ENCODE assay signal across 27 mouse cellular contexts in the genomic region with DNA sequence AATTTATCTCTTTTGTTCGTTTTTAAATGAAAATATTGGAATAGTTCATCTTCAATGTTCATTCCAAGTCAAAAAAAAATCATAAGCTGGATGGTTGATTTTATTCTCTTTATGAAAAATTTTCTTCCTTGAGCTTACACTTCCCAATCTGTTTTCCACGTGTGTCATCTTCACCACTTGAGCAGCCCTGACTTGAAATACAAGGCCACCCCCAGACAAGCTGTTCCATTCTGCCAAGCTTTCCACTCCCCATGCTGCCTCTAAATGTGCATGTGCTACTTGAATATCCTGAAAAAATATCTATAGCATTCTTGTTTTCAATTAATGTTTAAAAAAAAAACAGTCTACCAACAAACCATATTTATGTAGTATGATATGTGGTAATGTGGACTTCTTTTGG.
DNase-seq lines count a peak whose midpoint lies in the region; ATAC-seq and TF ChIP-seq lines count a peak whose summit lies in the region.
"Had no signal": no experiment of that assay in that cellular context is flagged by ENCODE, and none has a peak within 500 bp of the region (broad histone marks: within the 10 kb centered on the region; RNA-seq: fewer than 3 reads in every experiment).

No protein-coding gene starts in this region.

- no peak overlapping the region for H3K4me2 ChIP-seq in liver, postnatal 0 days (ENCODE audit: low read depth, low read length)
- H3K4me2 ChIP-seq: embryonic facial prominence, embryonic 15.5 days; heart, embryonic 13.5 days; hindbrain, embryonic 15.5 days; intestine, embryonic 15.5 days; kidney, embryonic 15.5 days; limb, embryonic 12.5 days; liver, embryonic 12.5 days; lung, embryonic 14.5 days had no signal

- H3K27ac ChIP-seq in liver, postnatal 0 days (ENCODE audit: low read depth): no peak overlapping the region
- H3K27ac ChIP-seq in heart, embryonic 10.5 days: no peak overlapping the region
- H3K27ac ChIP-seq: embryonic facial prominence, embryonic 15.5 days; forebrain, embryonic 10.5 days; heart, embryonic 13.5 days; hindbrain, embryonic 15.5 days; intestine, embryonic 15.5 days; kidney, embryonic 15.5 days; limb, embryonic 12.5 days; liver, embryonic 12.5 days; midbrain, embryonic 10.5 days had no signal

- no peaks in the 10 kb centered on the region for H3K36me3 ChIP-seq in liver, postnatal 0 days (replicated peaks; ENCODE audit: insufficient read depth, low read length)
- no peaks in the 10 kb centered on the region for H3K36me3 ChIP-seq in heart, embryonic 10.5 days
- H3K36me3 ChIP-seq: embryonic facial prominence, embryonic 15.5 days; forebrain, embryonic 10.5 days; G1E; heart, embryonic 13.5 days; hindbrain, embryonic 15.5 days; intestine, embryonic 15.5 days; kidney, embryonic 15.5 days; limb, embryonic 12.5 days; liver, embryonic 12.5 days; midbrain, embryonic 10.5 days had no signal

- no peak overlapping the region for H3K4me3 ChIP-seq in liver, postnatal 0 days (ENCODE audit: low read depth, low read length)
- no peak overlapping the region for H3K4me3 ChIP-seq in heart, embryonic 10.5 days
- H3K4me3 ChIP-seq: embryonic facial prominence, embryonic 15.5 days; forebrain, embryonic 10.5 days; heart, embryonic 13.5 days; hindbrain, embryonic 15.5 days; intestine, embryonic 15.5 days; kidney, embryonic 15.5 days; limb, embryonic 12.5 days; liver, embryonic 12.5 days; midbrain, embryonic 10.5 days had no signal

- H3K27me3 ChIP-seq in liver, postnatal 0 days (ENCODE audit: insufficient read depth, low read length): no peaks in the 10 kb centered on the region
- H3K27me3 ChIP-seq in heart, embryonic 10.5 days (ENCODE audit: insufficient read depth, poor library complexity, severe bottlenecking): no peaks in the 10 kb centered on the region
- H3K27me3 ChIP-seq: embryonic facial prominence, embryonic 15.5 days; heart, embryonic 13.5 days; hindbrain, embryonic 15.5 days; intestine, embryonic 15.5 days; kidney, embryonic 15.5 days; limb, embryonic 12.5 days; liver, embryonic 12.5 days had no signal

- TF ChIP-seq CTCF in liver, postnatal 0 days (IDR thresholded peaks at IDR 0.05; ENCODE audit: low read depth): no peak

- 48% methylated on average over 2 of the region's 2 CpGs for WGBS in liver, postnatal 0 days (ENCODE audit: insufficient replicate concordance)
- WGBS in heart, embryonic 10.5 days: 69% methylated on average over 2 of the region's 2 CpGs

- peak; percentile 73 for DNase-seq in left cerebral cortex, adult 11 months (ENCODE audit: low spot score)
- no peak for DNase-seq in left cerebral cortex, postnatal 4 days
- DNase-seq in layer of hippocampus, adult 8-10 months (ENCODE audit: low spot score in 2 of 2): peak; percentile 69 to 70
- peak; percentile 70 to 84 for DNase-seq in left cerebral cortex, postnatal 14 days (ENCODE audit: low spot score in 2 of 2)
- peak; percentile 76 to 85 for DNase-seq in right cerebral cortex, postnatal 36 days (ENCODE audit: low spot score in 2 of 2)
- no peak for DNase-seq in liver, postnatal 0 days
- DNase-seq in heart, embryonic 10.5 days (ENCODE audit: low spot score): no peak
- no peak for DNase-seq in gastrocnemius, postnatal 4 days (ENCODE audit: low spot score in 2 of 2)
- DNase-seq: adrenal gland, postnatal 14 days; cerebellum, adult 11 months; cerebellum, postnatal 10 days; embryo, embryonic 11 days; kidney, postnatal 4 days; lung, embryonic 14.5 days; lung, postnatal 4 days; retina, postnatal 1 day had no signal

- no peak for ATAC-seq in liver, postnatal 0 days
- ATAC-seq: activated CD4-positive, CD25-positive, alpha-beta regulatory T cell, adult 4 months; intestine, embryonic 15.5 days; liver, embryonic 12.5 days had no signal

- TF ChIP-seq EP300 in liver, postnatal 0 days (IDR thresholded peaks at IDR 0.05; ENCODE audit: low read depth): no peak

- no peak overlapping the region for H3K9ac ChIP-seq in liver, postnatal 0 days (replicated peaks)
- H3K9ac ChIP-seq: embryonic facial prominence, embryonic 15.5 days; heart, embryonic 13.5 days; hindbrain, embryonic 15.5 days; intestine, embryonic 15.5 days; kidney, embryonic 15.5 days; limb, embryonic 12.5 days; liver, embryonic 12.5 days; lung, embryonic 14.5 days had no signal

- no peaks in the 10 kb centered on the region for H3K4me1 ChIP-seq in liver, postnatal 0 days (ENCODE audit: insufficient read depth)
- H3K4me1 ChIP-seq in heart, embryonic 10.5 days: no peaks in the 10 kb centered on the region
- H3K4me1 ChIP-seq: embryonic facial prominence, embryonic 15.5 days; forebrain, embryonic 10.5 days; heart, embryonic 13.5 days; hindbrain, embryonic 15.5 days; intestine, embryonic 15.5 days; kidney, embryonic 15.5 days; limb, embryonic 12.5 days; liver, embryonic 12.5 days; midbrain, embryonic 10.5 days had no signal

- intact Hi-C loops in left cerebral cortex, postnatal 4 days (cut with DNase I): loop anchor here (5.0 kb wide), 1 partner anchor 692 kb away; a partner anchor contains a TSS
- intact Hi-C loops in left cerebral cortex, postnatal 14 days (cut with DNase I): loop anchor here (2.0 to 10.0 kb wide), 2 partner anchors 314 to 694 kb away; no protein-coding TSS in a partner anchor

- no peaks in the 10 kb centered on the region for H3K9me3 ChIP-seq in liver, postnatal 0 days (ENCODE audit: low read length)
- H3K9me3 ChIP-seq in heart, embryonic 10.5 days: no peaks in the 10 kb centered on the region
- H3K9me3 ChIP-seq: embryonic facial prominence, embryonic 15.5 days; forebrain, embryonic 10.5 days; heart, embryonic 13.5 days; hindbrain, embryonic 15.5 days; intestine, embryonic 15.5 days; kidney, embryonic 15.5 days; limb, embryonic 12.5 days; liver, embryonic 12.5 days; midbrain, embryonic 10.5 days had no signal

Comparison
In these comparisons a context has a peak if more than half of its experiments do, and no peak if none do; other contexts are left out.
1. DNase-seq: peak in left cerebral cortex, adult 11 months (single experiment), layer of hippocampus, adult 8-10 months (2 of 2), left cerebral cortex, postnatal 14 days (2 of 2) and right cerebral cortex, postnatal 36 days (2 of 2); none in left cerebral cortex, postnatal 4 days (single experiment), liver, postnatal 0 days (single experiment), heart, embryonic 10.5 days (single experiment) and gastrocnemius, postnatal 4 days (0 of 2).